Mouse (Mus musculus): ENCODE data around the gene Scaf1.

Gene Scaf1

DNA sequence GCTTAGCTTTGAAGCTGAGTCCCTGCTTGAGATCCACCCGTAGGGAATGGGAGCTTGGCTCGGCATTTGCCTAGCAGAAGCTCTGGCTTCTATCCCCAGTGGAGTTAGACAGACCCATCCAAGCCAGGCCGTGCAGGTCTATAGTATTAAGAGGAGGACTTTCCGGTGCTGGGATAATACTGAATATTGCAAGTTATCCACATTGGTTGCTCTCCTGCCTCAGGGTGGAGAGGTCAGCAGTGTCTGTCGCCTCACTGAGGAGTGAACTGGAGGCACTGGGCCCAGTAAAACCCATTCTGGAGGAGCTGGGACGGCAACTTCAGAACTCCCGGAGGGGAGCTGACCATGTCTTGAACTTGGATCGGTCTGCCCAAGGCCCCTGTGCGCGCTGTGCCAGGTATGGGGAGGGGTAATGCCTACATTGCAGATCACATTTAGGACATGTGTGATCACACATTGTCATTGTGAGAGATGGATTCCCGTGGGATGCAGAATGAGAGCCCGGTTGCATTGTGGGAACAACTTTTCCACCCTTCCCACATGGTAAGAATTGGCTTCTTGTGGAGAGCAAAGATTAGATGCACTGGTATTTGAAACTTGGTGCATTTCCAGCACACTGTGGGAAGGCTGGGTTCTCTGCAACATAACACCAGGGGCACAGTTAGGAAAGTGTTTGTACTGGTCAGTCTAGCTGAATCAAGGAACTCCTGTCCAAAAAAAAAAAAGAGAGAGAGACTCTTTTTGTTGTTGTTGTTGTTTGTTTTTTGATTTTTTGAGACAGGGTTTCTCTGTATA lies 61.9 kb downstream of the Scaf1 start:
- DNase-seq: no peak

DNA sequence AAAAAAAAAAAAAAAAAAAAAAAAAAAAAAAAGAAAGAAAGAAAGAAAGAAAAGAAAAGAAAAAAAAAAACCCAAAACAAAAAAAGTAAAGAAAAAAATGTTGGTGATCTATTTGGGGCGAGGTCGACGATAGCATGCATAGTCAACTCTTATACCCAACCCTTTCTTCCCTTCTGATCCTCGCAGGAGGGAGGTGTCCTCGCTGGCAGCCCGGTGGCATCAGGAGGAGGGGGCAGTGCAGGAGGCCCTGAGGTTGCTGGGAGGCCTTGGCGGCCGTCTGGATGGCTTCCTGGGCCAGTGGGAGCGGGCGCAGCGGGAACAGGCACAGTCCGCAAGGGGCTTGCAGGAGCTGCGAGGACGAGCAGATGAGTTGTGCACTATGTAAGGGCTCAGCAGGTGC lies 62.6 kb downstream of the Scaf1 start:
- no peak for DNase-seq

All from kidney, postnatal 14 days (tissue).